Mouse (Mus musculus) embryo, embryonic 9.5 days (tissue): ENCODE data around the gene Ctdnep1.
A peak's percentile ranks its signal among the peaks of the same experiment; 100 is the strongest.
"Not testable (repeated sequence)": the region's sequence is repeated elsewhere in the genome, so short reads cannot be mapped to it uniquely, and the experiment has no call there.

Experiments
- DNase-seq: peaks from one replicate; pipeline ENCODE4 v3.0.0-alpha.2; 2017; ENCODE audit errors: extremely low spot score

Ctdnep1 gene

GRCm38 (mm10) chr11:70010961-70011360 is 30.0 kb downstream of the Ctdnep1 start:
- DNase-seq = no peak

GRCm38 (mm10) chr11:70012931-70013330 is 32.0 kb downstream of the Ctdnep1 start:
- DNase-seq = no peak

GRCm38 (mm10) chr11:70013408-70013807 is 32.5 kb downstream of the Ctdnep1 start:
- no peak for DNase-seq

GRCm38 (mm10) chr11:70014051-70014450 is 33.1 kb downstream of the Ctdnep1 start:
- no peak for DNase-seq

- DNase-seq = peak; percentile 85
These were observed 34.1 kb downstream of the Ctdnep1 start, which contains the start of gene Acadvl for GRCm38 (mm10) chr11:70014880-70015558. Gene Acadvl (minus strand): TSS chr11:70015411.

- DNase-seq = no peak
These were observed 34.7 kb downstream of the Ctdnep1 start for GRCm38 (mm10) chr11:70015677-70016076.

GRCm38 (mm10) chr11:70016177-70016576 is 35.2 kb downstream of the Ctdnep1 start:
- DNase-seq = not testable (repeated sequence)

- DNase-seq = no peak
These were observed 35.7 kb downstream of the Ctdnep1 start, which contains the start of gene Dlg4 for GRCm38 (mm10) chr11:70016669-70017068. Gene Dlg4 (plus strand): TSS chr11:70016942.

GRCm38 (mm10) chr11:70017199-70017767 is 36.3 kb downstream of the Ctdnep1 start:
- no peak for DNase-seq

- peak; percentile 81 for DNase-seq
These were observed 37.4 kb downstream of the Ctdnep1 start for GRCm38 (mm10) chr11:70018131-70018990.

- DNase-seq = no peak
These were observed 38.6 kb downstream of the Ctdnep1 start for GRCm38 (mm10) chr11:70019495-70020021.

GRCm38 (mm10) chr11:70020022-70020631 is 39.2 kb downstream of the Ctdnep1 start:
- DNase-seq = no peak

- DNase-seq = peak; percentile 84
These were observed 39.8 kb downstream of the Ctdnep1 start for GRCm38 (mm10) chr11:70020731-70021263.

GRCm38 (mm10) chr11:70021264-70022132 is 40.5 kb downstream of the Ctdnep1 start:
- DNase-seq = peak; percentile 100

GRCm38 (mm10) chr11:70023481-70024150 is 42.7 kb downstream of the Ctdnep1 start:
- peak; percentile 68 for DNase-seq

GRCm38 (mm10) chr11:70024151-70024514 is 43.2 kb downstream of the Ctdnep1 start:
- no peak for DNase-seq

- peak; percentile 81 for DNase-seq
These were observed 45.7 kb downstream of the Ctdnep1 start for GRCm38 (mm10) chr11:70026689-70027088.

- no peak for DNase-seq
These were observed 46.4 kb downstream of the Ctdnep1 start for GRCm38 (mm10) chr11:70027397-70027796.

GRCm38 (mm10) chr11:70028401-70029129 is 47.6 kb downstream of the Ctdnep1 start:
- DNase-seq = no peak
